Mouse (Mus musculus) limb, embryonic 14.5 days (tissue): ENCODE data around the gene Prss21. TPM values are rescaled to one million over a fixed set of nuclear protein-coding genes. Genes with fewer than 3 reads are reported as not detected.

Source experiments
- ATAC-seq: fragments of 200-750 bp; cut with Nextera tagmentation; 2 replicates; pipeline ENCODE4 v1.8.0; 2017; ENCODE audit warnings: low read depth, moderate number of reproducible peaks, moderate TSS enrichment; ENCODE audit not compliant: low FRiP score
- DNase-seq: peaks from one replicate; pipeline ENCODE4 v3.0.0-alpha.2; 2015; ENCODE audit warnings: low spot score
- H3K27ac ChIP-seq: fragments of 300-500 bp; sonication (generic); replicated peaks from 2 replicates; pipeline ENCODE4 v1.5.1; 2014; ENCODE audit warnings: low read depth, mild to moderate bottlenecking, low read length, moderate library complexity, mixed read lengths
- H3K27me3 ChIP-seq: fragments of 300-500 bp; sonication (generic); 2 replicates; pipeline ENCODE4 v1.6.1; 2014; ENCODE audit warnings: low read length, mixed read lengths; ENCODE audit not compliant: control insufficient read depth, insufficient read depth
- H3K36me3 ChIP-seq: fragments of 300-500 bp; sonication (generic); 2 replicates; pipeline ENCODE4 v1.6.1; 2014; ENCODE audit warnings: mild to moderate bottlenecking, low read length, moderate library complexity, mixed read lengths; ENCODE audit not compliant: control insufficient read depth, insufficient read depth
- H3K4me1 ChIP-seq: fragments of 300-500 bp; sonication (generic); 2 replicates; pipeline ENCODE4 v1.6.1; 2014; ENCODE audit warnings: antibody characterized with exemption, low read length, mixed read lengths; ENCODE audit not compliant: control insufficient read depth, insufficient read depth
- H3K4me2 ChIP-seq: fragments of 300-500 bp; sonication (generic); replicated peaks from 2 replicates; pipeline ENCODE4 v1.6.1; 2014; ENCODE audit warnings: low read depth, mild to moderate bottlenecking, low read length, moderate library complexity; ENCODE audit not compliant: severe bottlenecking
- H3K4me3 ChIP-seq: fragments of 300-500 bp; sonication (generic); replicated peaks from 2 replicates; pipeline ENCODE4 v1.5.1; 2014; ENCODE audit warnings: low read length
- H3K9ac ChIP-seq: fragments of 300-500 bp; sonication (generic); 2 replicates; pipeline ENCODE4 v1.6.1; 2014; ENCODE audit warnings: mild to moderate bottlenecking, low read depth, low read length, moderate library complexity; ENCODE audit not compliant: severe bottlenecking
- H3K9me3 ChIP-seq: fragments of 300-500 bp; sonication (generic); 2 replicates; pipeline ENCODE4 v1.6.1; 2016; ENCODE audit warnings: low read length; ENCODE audit not compliant: control insufficient read depth
- POLR2A ChIP-seq: fragments of 200-500 bp; IDR thresholded peaks from 2 replicates; pipeline ENCODE4 v1.8.0; 2012; ENCODE audit warnings: inconsistent platforms, mild to moderate bottlenecking, moderate library complexity, borderline replicate concordance; ENCODE audit not compliant: insufficient read depth, insufficient read length; ENCODE audit errors: extremely low read depth
- WGBS: fragments of 180-500 bp; shearing (Covaris S2); extraction: QIAGEN DNeasy Blood & Tissue Kit; methylation state at CpG from one replicate; pipeline ENCODE4 v1.1.7; 2014; 5-methylcytosine and 5-hydroxymethylcytosine counted together
- polyA plus RNA-seq, 2 experiments: library from polyadenylated mRNA; depleted of rRNA in 1 of 2; stranded (reverse) in 1 of 2; unstranded in 1 of 2; fragments of >200 nt; fragmentation: Nextera tagmentation in 1 of 2; extraction: Ambion mirVana in 1 of 2; gene quantifications; 2 replicates each; pipeline versions ENCODE4 v1.2.1 to v1.2.3; 2012 to 2014

Prss21 gene
- polyA plus RNA-seq, 2 experiments: not detected

DNA sequence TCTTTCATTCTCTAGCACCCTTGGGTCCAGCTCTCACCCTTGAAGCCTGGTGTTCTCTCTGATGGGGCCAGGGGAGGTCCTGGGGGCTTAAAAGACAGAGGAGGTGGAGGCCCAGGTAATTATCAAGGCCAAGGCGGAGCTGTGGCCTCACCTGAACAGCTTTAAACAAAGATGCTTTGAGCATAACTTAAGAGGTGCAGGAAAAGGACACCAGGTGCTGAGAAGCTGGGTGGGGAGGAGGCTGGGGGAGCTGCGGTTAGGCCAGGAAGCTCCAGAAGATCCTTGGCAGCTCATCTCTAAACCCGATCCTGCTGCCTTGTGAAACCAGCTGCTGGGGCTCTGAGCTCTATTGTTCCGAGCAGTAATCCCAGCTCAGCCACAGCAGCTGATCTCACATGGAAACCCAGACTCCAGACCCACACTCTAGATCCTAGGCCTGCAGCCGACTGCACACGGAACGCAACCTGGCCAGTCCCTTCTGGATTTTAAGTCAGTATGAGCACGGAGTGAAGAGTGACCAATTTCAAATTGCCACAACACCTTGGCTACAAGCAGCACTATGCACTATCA lies 31.8 kb upstream of the Prss21 start, which contains the start of gene Prss33:
Gene Prss33 (minus strand): TSS at position 51 of the 570 bp plus-strand sequence.
- H3K9ac ChIP-seq: no peak within 1 kb of the TSS
- peak; percentile 60; the same call in 1 of the 2 replicates for ATAC-seq
- 83% methylated on average over 8 of the region's 8 CpGs for WGBS

GRCm38 (mm10) chr17:23841145-23841544 lies 26.7 kb upstream of the Prss21 start:
- Histone ChIP-seq H3K4me2 (no peak overlapping the region), H3K27ac (no peak overlapping the region), H3K9me3 (no peaks in the 10 kb centered on the region), H3K4me1 (no peaks in the 10 kb centered on the region), H3K9ac (no peak overlapping the region), H3K36me3 (no peaks in the 10 kb centered on the region), H3K27me3 (no peaks in the 10 kb centered on the region; the same call in 1 of the 2 replicates), H3K4me3 (no peak overlapping the region)
- TF ChIP-seq POLR2A: no peak
- 33% methylated on average over 4 of the region's 4 CpGs for WGBS
- ATAC-seq: peak; percentile 53; the same call in 1 of the 2 replicates
- DNase-seq: peak; percentile 82

More for the DNA sequence above, 31.8 kb upstream of the Prss21 start, which contains the start of gene Prss33:
- H3K4me3 ChIP-seq: no peak within 1 kb of the TSS
- no peak for DNase-seq
- no peaks in the 10 kb centered on the region for H3K4me1 ChIP-seq
- no peaks in the 10 kb centered on the region for H3K9me3 ChIP-seq
- no peak within 1 kb of the TSS for H3K4me2 ChIP-seq
- no peaks in the 10 kb centered on the region; the same call in 1 of the 2 replicates for H3K27me3 ChIP-seq
- TF ChIP-seq POLR2A: no peak
- H3K27ac ChIP-seq: no peak within 1 kb of the TSS
- H3K36me3 ChIP-seq: no peaks in the 10 kb centered on the region

- no peaks in the 10 kb centered on the region for H3K36me3 ChIP-seq
- ATAC-seq: no peak
- no peaks in the 10 kb centered on the region for H3K27me3 ChIP-seq
- DNase-seq: no peak
- no peaks in the 10 kb centered on the region for H3K9me3 ChIP-seq
- peak overlapping the region; percentile 31; the same call in 1 of the 2 replicates for H3K4me2 ChIP-seq
- no peak for TF ChIP-seq POLR2A
- no peak overlapping the region for H3K4me3 ChIP-seq
- WGBS: 49% methylated on average over 23 of the region's 23 CpGs
- H3K27ac ChIP-seq: no peak overlapping the region
- no peak overlapping the region for H3K9ac ChIP-seq
- H3K4me1 ChIP-seq: no peaks in the 10 kb centered on the region
These were observed 24.6 kb upstream of the Prss21 start for GRCm38 (mm10) chr17:23843141-23843811.

- H3K4me3 ChIP-seq: no peak within 1 kb of the TSS
- WGBS: 17% methylated on average over 19 of the region's 19 CpGs
- no peak within 1 kb of the TSS for H3K27ac ChIP-seq
- no peaks in the 10 kb centered on the region for H3K36me3 ChIP-seq
- H3K4me1 ChIP-seq: no peaks in the 10 kb centered on the region
- no peak for TF ChIP-seq POLR2A
- H3K9ac ChIP-seq: no peak within 1 kb of the TSS
- H3K4me2 ChIP-seq: peak within 1 kb of the TSS; percentile 31
- no peak for DNase-seq
- ATAC-seq: no peak
- no peaks in the 10 kb centered on the region for H3K27me3 ChIP-seq
- H3K9me3 ChIP-seq: no peaks in the 10 kb centered on the region
These were observed 24.0 kb upstream of the Prss21 start, which contains the start of the genes Prss32 and Prss41 for GRCm38 (mm10) chr17:23843812-23844273. TSS of gene Prss32 (plus strand) at chr17:23843855. TSS of gene Prss41 (minus strand) at chr17:23844172.

DNA sequence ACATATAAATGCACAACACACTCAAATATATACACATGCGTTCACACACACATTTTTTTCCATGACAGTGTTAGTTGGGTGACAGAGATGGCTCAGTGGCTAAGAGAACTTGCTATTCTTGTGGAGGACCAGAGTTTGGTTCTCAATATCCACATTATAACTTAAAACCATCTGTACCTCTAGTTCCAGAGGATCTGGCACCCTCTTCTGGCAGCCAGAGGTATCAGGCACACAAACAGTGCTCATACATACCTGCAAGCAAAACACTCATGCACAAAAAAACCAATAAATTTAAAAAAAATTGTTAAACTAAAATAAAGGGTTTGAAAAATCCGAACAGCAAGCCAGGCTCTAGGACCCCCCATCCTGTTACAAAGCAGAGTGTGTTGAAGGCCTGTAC lies 17.8 kb upstream of the Prss21 start:
- Histone ChIP-seq H3K9ac (no peak overlapping the region), H3K36me3 (no peaks in the 10 kb centered on the region), H3K4me2 (no peak overlapping the region), H3K4me3 (no peak overlapping the region), H3K27me3 (no peaks in the 10 kb centered on the region), H3K4me1 (no peaks in the 10 kb centered on the region), H3K27ac (no peak overlapping the region), H3K9me3 (no peaks in the 10 kb centered on the region)
- 65% methylated on average over 2 of the region's 2 CpGs for WGBS
- no peak for TF ChIP-seq POLR2A
- no peak for ATAC-seq
- DNase-seq: no peak
